Mouse (Mus musculus): ENCODE results near the gene Kctd2. TPM values are rescaled to one million over a fixed set of nuclear protein-coding genes. Genes with fewer than 3 reads are reported as not detected.

Gene Kctd2
- total and polyA plus RNA-seq, 3 experiments: 6.8 to 14.0 (median 13.7) TPM

GRCm38 (mm10) chr11:115448998-115449397, 29.1 kb downstream of the Kctd2 start:
- Histone ChIP-seq H3K4me2 (ENCODE audit: insufficient read depth, low read depth, poor library complexity, severe bottlenecking) (no peak overlapping the region), H3K27ac (ENCODE audit: insufficient read depth, low read depth) (no peak overlapping the region), H3K79me2 (replicated peaks; ENCODE audit: control insufficient read depth, extremely low read depth, insufficient read depth, poor library complexity, severe bottlenecking) (no peaks in the 10 kb centered on the region), H3K9ac (ENCODE audit: insufficient read depth, low read depth) (no peak overlapping the region), H3K4me3 (replicated peaks in 1 of 3; ENCODE audit: low read depth in 2 of 3, low read length in 2 of 3, poor library complexity in 1 of 3) (no peak overlapping the region), H3K9me3 (replicated peaks; ENCODE audit: low read length) (peaks cover 10% of the 10 kb centered on the region), H3K36me3 (replicated peaks in 1 of 2; ENCODE audit: control insufficient read depth in 1 of 2, insufficient read depth in 1 of 2, low read length in 1 of 2) (no peaks in the 10 kb centered on the region), H3K27me3 (replicated peaks) (peaks cover 66% of the 10 kb centered on the region), H3K4me1 (ENCODE audit: control insufficient read depth in 1 of 2, insufficient read depth in 2 of 2) (peaks cover 3 to 25% of the 10 kb centered on the region in 2 experiments)
- dilution Hi-C loops (cut with MboI; ENCODE audit: extremely low pct_ligation_motif_present, extremely low pct_unique_long_range_greater_than_20kb, low sequenced_read_pairs): no loop called here
- no peak for DNase-seq (ENCODE audit: extremely low read depth)
- no peak for TF ChIP-seq ETS1 (conservative IDR thresholded peaks at IDR 0.05; ENCODE audit: low read depth, low read length)
- no peak for TF ChIP-seq CHD1 (IDR thresholded peaks at IDR 0.05; ENCODE audit: low read depth, low read length)
- no peak for TF ChIP-seq MAZ (IDR thresholded peaks at IDR 0.05; ENCODE audit: low read depth, low read length)
- no peak for TF ChIP-seq BHLHE40 (IDR thresholded peaks at IDR 0.05; ENCODE audit: low read depth, low read length)
- no peak for TF ChIP-seq RAD21 (IDR thresholded peaks at IDR 0.05; ENCODE audit: low read depth, low read length)
- no peak for TF ChIP-seq JUN (IDR thresholded peaks at IDR 0.05; ENCODE audit: insufficient read depth, low read depth, low read length)
- no peak for TF ChIP-seq MAFK (IDR thresholded peaks at IDR 0.05; ENCODE audit: insufficient replicate concordance, low read length)
- no peak for TF ChIP-seq HCFC1 (IDR thresholded peaks at IDR 0.05; ENCODE audit: low read depth, low read length)
- TF ChIP-seq NELFE (IDR thresholded peaks at IDR 0.05; ENCODE audit: low read depth, low read length): no peak
- no peak for TF ChIP-seq KAT2A (IDR thresholded peaks at IDR 0.05; ENCODE audit: insufficient replicate concordance, low read length)
- TF ChIP-seq ZKSCAN1 (IDR thresholded peaks at IDR 0.05; ENCODE audit: borderline replicate concordance, low read depth, low read length): no peak
- TF ChIP-seq POLR2A (IDR thresholded peaks at IDR 0.05; ENCODE audit: low read depth, low read length): no peak
- TF ChIP-seq ELF1 (IDR thresholded peaks at IDR 0.05; ENCODE audit: low read depth, low read length): no peak
- TF ChIP-seq CHD2 (IDR thresholded peaks at IDR 0.05; ENCODE audit: low read length): no peak
- no peak for TF ChIP-seq ZC3H11A (IDR thresholded peaks at IDR 0.05; ENCODE audit: low read depth, low read length)
- no peak for TF ChIP-seq ZMIZ1 (IDR thresholded peaks at IDR 0.05; ENCODE audit: low read depth, low read length)
- in situ Hi-C loops (cut with MboI; ENCODE audit: low pct_ligation_motif_present, low pct_unique_long_range_greater_than_20kb, low sequenced_read_pairs): no loop called here

- H3K4me1 ChIP-seq (ENCODE audit: control insufficient read depth in 1 of 2, insufficient read depth in 2 of 2): peaks cover 3 to 25% of the 10 kb centered on the region in 2 experiments
- H3K79me2 ChIP-seq (replicated peaks; ENCODE audit: control insufficient read depth, extremely low read depth, insufficient read depth, poor library complexity, severe bottlenecking): no peaks in the 10 kb centered on the region
- no peak overlapping the region for H3K27ac ChIP-seq (ENCODE audit: insufficient read depth, low read depth)
- H3K9me3 ChIP-seq (replicated peaks; ENCODE audit: low read length): peaks cover 13% of the 10 kb centered on the region
- H3K9ac ChIP-seq (ENCODE audit: insufficient read depth, low read depth): no peak overlapping the region
- no peak for TF ChIP-seq EP300 (IDR thresholded peaks at IDR 0.05; ENCODE audit: low read length)
- in situ Hi-C loops (cut with MboI; ENCODE audit: low pct_ligation_motif_present, low pct_unique_long_range_greater_than_20kb, low sequenced_read_pairs) (no loop called here), dilution Hi-C loops (cut with MboI; ENCODE audit: extremely low pct_ligation_motif_present, extremely low pct_unique_long_range_greater_than_20kb, low sequenced_read_pairs) (no loop called here)
- H3K36me3 ChIP-seq (replicated peaks in 1 of 2; ENCODE audit: control insufficient read depth in 1 of 2, insufficient read depth in 1 of 2, low read length in 1 of 2): no peaks in the 10 kb centered on the region
- H3K4me3 ChIP-seq (replicated peaks in 1 of 3; ENCODE audit: low read depth in 2 of 3, low read length in 2 of 3, poor library complexity in 1 of 3): no peak overlapping the region
- peaks cover 59% of the 10 kb centered on the region for H3K27me3 ChIP-seq (replicated peaks)
- no peak for DNase-seq (ENCODE audit: extremely low read depth)
- no peak overlapping the region for H3K4me2 ChIP-seq (ENCODE audit: insufficient read depth, low read depth, poor library complexity, severe bottlenecking)
Observed at GRCm38 (mm10) chr11:115450176-115450575, 30.2 kb downstream of the Kctd2 start.

Data from CH12.LX (cell line).